In genomic region chr14:75540216-75540995, GRCm38 (mm10) we compare ENCODE assay signal across 12 mouse cellular contexts. TPM values are rescaled to one million over a fixed set of nuclear protein-coding genes. Genes with fewer than 3 reads are reported as not detected.
DNase-seq lines count a peak whose midpoint lies in the region; ATAC-seq and TF ChIP-seq lines count a peak whose summit lies in the region.
"Had no signal": no experiment of that assay in that cellular context is flagged by ENCODE, and none has a peak within 500 bp of the region (broad histone marks: within the 10 kb centered on the region; RNA-seq: fewer than 3 reads in every experiment).

No protein-coding gene starts in this region.

- H3K36me3 ChIP-seq in forebrain, embryonic 14.5 days (ENCODE audit: control insufficient read depth, insufficient read depth, low read length): no peaks in the 10 kb centered on the region
- H3K36me3 ChIP-seq in hindbrain, embryonic 13.5 days: no peaks in the 10 kb centered on the region
- H3K36me3 ChIP-seq in kidney, embryonic 16.5 days (ENCODE audit: insufficient read depth, low read length): no peaks in the 10 kb centered on the region
- H3K36me3 ChIP-seq in midbrain, embryonic 15.5 days (replicated peaks): no peaks in the 10 kb centered on the region
- H3K36me3 ChIP-seq in thymus, adult 2 months (ENCODE audit: control insufficient read depth, insufficient read depth, low read length): no peaks in the 10 kb centered on the region

- H3K9me3 ChIP-seq in forebrain, embryonic 14.5 days (replicated peaks; ENCODE audit: control insufficient read depth, low read length): no peaks in the 10 kb centered on the region
- H3K9me3 ChIP-seq in hindbrain, embryonic 13.5 days: no peaks in the 10 kb centered on the region
- no peaks in the 10 kb centered on the region for H3K9me3 ChIP-seq in kidney, embryonic 16.5 days (ENCODE audit: low read length)
- H3K9me3 ChIP-seq in midbrain, embryonic 15.5 days: no peaks in the 10 kb centered on the region

- no peak overlapping the region for H3K4me3 ChIP-seq in forebrain, embryonic 14.5 days (ENCODE audit: low read depth, low read length)
- no peak overlapping the region for H3K4me3 ChIP-seq in hindbrain, embryonic 13.5 days
- H3K4me3 ChIP-seq in kidney, embryonic 16.5 days (ENCODE audit: low read length): no peak overlapping the region
- no peak overlapping the region for H3K4me3 ChIP-seq in midbrain, embryonic 15.5 days
- no peak overlapping the region for H3K4me3 ChIP-seq in thymus, adult 2 months (ENCODE audit: control insufficient read depth, insufficient read depth, low read length)

- TF ChIP-seq POLR2A in thymus, adult 2 months (IDR thresholded peaks at IDR 0.05; ENCODE audit: control insufficient read depth, extremely low read depth, insufficient read depth, low read length, poor library complexity): no peak

- peaks cover 15% of the 10 kb centered on the region for H3K4me1 ChIP-seq in forebrain, embryonic 14.5 days (ENCODE audit: control insufficient read depth, insufficient read depth, low read length)
- peaks cover 46% of the 10 kb centered on the region for H3K4me1 ChIP-seq in hindbrain, embryonic 13.5 days (replicated peaks)
- H3K4me1 ChIP-seq in kidney, embryonic 16.5 days (ENCODE audit: insufficient read depth, low read length): peaks cover 28% of the 10 kb centered on the region
- peaks cover 20% of the 10 kb centered on the region for H3K4me1 ChIP-seq in midbrain, embryonic 15.5 days
- no peaks in the 10 kb centered on the region for H3K4me1 ChIP-seq in thymus, adult 2 months (replicated peaks; ENCODE audit: control insufficient read depth, insufficient read depth, low read length)

- peak overlapping the region; percentile 10; the same call in 1 of the 2 replicates for H3K4me2 ChIP-seq in forebrain, embryonic 14.5 days (ENCODE audit: low read length)
- peak overlapping the region; percentile 22 for H3K4me2 ChIP-seq in hindbrain, embryonic 13.5 days
- H3K4me2 ChIP-seq in kidney, embryonic 16.5 days (replicated peaks; ENCODE audit: low read depth, low read length): peak overlapping the region; percentile 1; the same call in 1 of the 2 replicates
- no peak overlapping the region for H3K4me2 ChIP-seq in midbrain, embryonic 15.5 days

- TF ChIP-seq CTCF in thymus, adult 2 months (IDR thresholded peaks at IDR 0.05; ENCODE audit: borderline replicate concordance, control insufficient read depth, extremely low read depth, insufficient read depth, low read length, poor library complexity): no peak

- H3K27ac ChIP-seq in forebrain, embryonic 14.5 days (ENCODE audit: low read depth, low read length): peak overlapping the region; percentile 55; the same call in 1 of the 2 replicates
- peak overlapping the region; percentile 82 for H3K27ac ChIP-seq in hindbrain, embryonic 13.5 days
- H3K27ac ChIP-seq in kidney, embryonic 16.5 days (ENCODE audit: low read length): peak overlapping the region; percentile 71
- H3K27ac ChIP-seq in midbrain, embryonic 15.5 days: peak overlapping the region; percentile 63; the same call in 1 of the 2 replicates
- H3K27ac ChIP-seq in thymus, adult 2 months (ENCODE audit: control insufficient read depth, insufficient read depth, low read length): no peak overlapping the region
- H3K27ac ChIP-seq: liver, embryonic 14.5 days had no signal

- no peak for DNase-seq in forebrain, embryonic 14.5 days (ENCODE audit: low spot score)
- no peak for DNase-seq in thymus, adult 2 months
- no peak for DNase-seq in spleen, adult 18-20 months
- no peak for DNase-seq in T-cell, adult 2 months (ENCODE audit: low spot score)
- DNase-seq: adrenal gland, adult 8-10 months; lung, postnatal 36 days; right cerebral cortex, postnatal 14 days had no signal

- no peaks in the 10 kb centered on the region for H3K27me3 ChIP-seq in forebrain, embryonic 14.5 days (replicated peaks; ENCODE audit: control insufficient read depth, insufficient read depth, low read length)
- no peaks in the 10 kb centered on the region for H3K27me3 ChIP-seq in hindbrain, embryonic 13.5 days
- H3K27me3 ChIP-seq in kidney, embryonic 16.5 days (ENCODE audit: insufficient read depth, low read length): no peaks in the 10 kb centered on the region
- no peaks in the 10 kb centered on the region for H3K27me3 ChIP-seq in midbrain, embryonic 15.5 days (replicated peaks)
- no peaks in the 10 kb centered on the region for H3K27me3 ChIP-seq in thymus, adult 2 months (ENCODE audit: control insufficient read depth, insufficient read depth, low read length)

- H3K9ac ChIP-seq in forebrain, embryonic 14.5 days (ENCODE audit: low read length): no peak overlapping the region
- no peak overlapping the region for H3K9ac ChIP-seq in hindbrain, embryonic 13.5 days
- no peak overlapping the region for H3K9ac ChIP-seq in kidney, embryonic 16.5 days (replicated peaks; ENCODE audit: low read length)
- no peak overlapping the region for H3K9ac ChIP-seq in midbrain, embryonic 15.5 days
- H3K9ac ChIP-seq: liver, embryonic 14.5 days had no signal

- ATAC-seq in forebrain, embryonic 14.5 days: peak; percentile 49
- ATAC-seq in hindbrain, embryonic 13.5 days (ENCODE audit: low FRiP score): peak; percentile 63
- ATAC-seq in kidney, embryonic 16.5 days (ENCODE audit: low FRiP score, low TSS enrichment): no peak
- ATAC-seq in midbrain, embryonic 15.5 days (replicated peaks): peak; percentile 57; the same call in 1 of the 2 replicates

- 63% methylated on average over 17 of the region's 17 CpGs for WGBS in forebrain, embryonic 14.5 days
- 45% methylated on average over 17 of the region's 17 CpGs for whole genome bisulfite sequencing in hindbrain, embryonic 13.5 days
- 63% methylated on average over 17 of the region's 17 CpGs for WGBS in kidney, embryonic 16.5 days
- WGBS in midbrain, embryonic 15.5 days: 57% methylated on average over 17 of the region's 17 CpGs
- WGBS in thymus, adult 2 months: 88% methylated on average over 17 of the region's 17 CpGs

RNA-seq across cellular contexts. Expression of gene Spert, which starts 52.5 kb away (rescaled TPM):
- polyA plus RNA-seq in forebrain, embryonic 14.5 days (2014; fragmentation: Nextera tagmentation; extraction: Ambion mirVana): not detected in 2 replicates
- not detected in 2 replicates for polyA plus RNA-seq in hindbrain, embryonic 13.5 days (2015; fragmentation: Nextera tagmentation; extraction: Ambion mirVana)
- polyA plus RNA-seq in kidney, embryonic 16.5 days (2015; fragmentation: Nextera tagmentation; extraction: Ambion mirVana): not detected in 2 replicates
- not detected in 2 replicates for polyA plus RNA-seq in midbrain, embryonic 15.5 days (2015; fragmentation: Nextera tagmentation; extraction: Ambion mirVana)
- 0.09 and 0.58 TPM in 2 replicates for polyA plus RNA-seq in thymus, adult 2 months (2012; rRNA removed)
- polyA plus RNA-seq: liver, embryonic 14.5 days; stomach, embryonic 14.5 days had no signal
